Mouse (Mus musculus) cerebellum, postnatal 10 days (tissue): ENCODE results near the gene Tmem79.
"Not testable (repeated sequence)": the region's sequence is repeated elsewhere in the genome, so short reads cannot be mapped to it uniquely, and the experiment has no call there.

Experiments used
- DNase-seq, 2 experiments: peaks; one replicate each; pipeline ENCODE4 v3.0.0; 2021; ENCODE audit warnings: mixed read lengths in 2 of 2

Gene Tmem79

DNA sequence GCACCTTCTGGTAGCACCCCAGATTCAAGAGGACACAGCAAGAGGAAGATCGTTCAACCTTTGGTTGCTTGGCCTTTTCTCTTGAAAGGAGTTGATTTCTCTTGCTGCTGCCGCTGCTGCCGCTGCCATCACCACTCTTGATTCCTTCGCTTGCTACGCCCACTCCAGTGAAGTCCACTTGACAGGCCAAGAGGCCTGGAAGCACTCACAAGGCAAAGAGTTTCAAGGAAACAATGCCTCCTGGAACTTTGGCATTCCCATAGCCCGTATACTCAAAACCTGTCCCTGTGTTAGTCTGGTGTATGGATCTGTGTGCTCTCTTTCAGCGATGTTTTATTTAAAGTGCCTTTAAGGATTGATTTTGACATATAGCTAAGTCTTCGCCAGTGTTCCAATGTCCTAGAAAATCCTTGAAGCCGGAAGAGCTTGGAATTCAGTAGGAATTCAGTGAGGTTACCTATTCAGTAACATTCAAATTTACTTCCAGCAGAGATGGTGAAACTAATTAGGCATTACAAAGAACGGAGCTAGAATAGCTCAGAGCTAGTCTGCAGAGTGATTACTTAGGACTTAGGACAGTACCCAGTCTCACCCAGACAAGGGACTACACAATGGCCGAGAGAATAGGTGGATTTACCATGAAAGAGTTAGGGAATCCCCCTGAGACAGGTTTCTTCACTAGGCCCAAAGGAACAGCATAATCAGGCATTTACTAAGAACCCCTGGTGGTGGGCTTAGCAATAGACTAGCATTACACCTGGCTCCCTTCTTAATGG is 54.6 kb downstream of the Tmem79 start:
- not testable (repeated sequence) for DNase-seq

DNA sequence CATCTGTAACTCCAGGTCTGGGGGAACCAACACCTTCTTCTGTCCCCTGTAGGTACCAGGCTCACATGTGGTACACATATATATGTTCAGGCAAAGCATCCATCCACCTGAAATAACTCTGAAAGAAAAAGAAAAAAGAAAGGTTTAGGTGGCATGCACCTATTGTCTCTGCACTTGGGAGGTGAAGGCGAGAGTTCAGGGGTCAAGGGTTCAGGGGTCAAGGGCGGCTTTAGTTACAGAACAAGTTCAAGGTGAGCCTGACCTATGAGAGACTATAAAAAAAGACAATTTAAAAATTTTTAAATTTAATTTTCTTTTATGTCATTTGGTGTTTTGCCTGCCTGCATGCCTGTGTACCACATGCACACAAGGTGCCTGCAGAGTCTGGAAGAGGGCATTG is 55.9 kb downstream of the Tmem79 start:
- no peak for DNase-seq
